In the genomic region with DNA sequence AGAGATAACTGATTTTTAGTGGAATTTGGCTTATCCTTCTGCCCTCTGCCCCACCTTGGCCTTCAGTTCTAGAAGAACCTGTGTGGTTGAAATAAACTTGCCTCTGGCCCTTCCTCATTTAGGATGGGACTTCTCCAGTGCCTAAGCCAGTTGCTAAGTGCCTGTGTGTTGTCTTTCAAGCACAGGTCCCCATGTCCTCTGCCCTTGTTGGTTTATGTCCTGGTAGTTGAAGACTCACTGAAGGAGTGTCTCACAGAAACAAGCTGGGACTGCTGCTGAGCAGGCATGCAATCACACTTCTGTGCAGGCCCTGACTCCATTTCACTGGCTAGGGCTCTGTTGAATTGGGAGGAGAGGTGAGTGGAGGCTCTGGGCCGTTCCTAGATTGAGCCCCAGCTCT, we compare ENCODE assay signal across 16 mouse cellular contexts. TPM values are rescaled to one million over a fixed set of nuclear protein-coding genes. Genes with fewer than 3 reads are reported as not detected.
A peak's percentile ranks its signal among the peaks of the same experiment; 100 is the strongest.
DNase-seq lines count a peak whose midpoint lies in the region; ATAC-seq and TF ChIP-seq lines count a peak whose summit lies in the region.
"Had no signal": no experiment of that assay in that cellular context is flagged by ENCODE, and none has a peak within 500 bp of the region (broad histone marks: within the 10 kb centered on the region; RNA-seq: fewer than 3 reads in every experiment).

No protein-coding gene starts in this region.

- no peak overlapping the region for H3K9ac ChIP-seq in embryonic facial prominence, embryonic 12.5 days
- H3K9ac ChIP-seq in liver, embryonic 12.5 days, result peak overlapping the region; percentile 14; the same call in 1 of the 2 replicates
- H3K9ac ChIP-seq in forebrain, embryonic 12.5 days, result no peak overlapping the region
- H3K9ac ChIP-seq: liver, embryonic 14.5 days; neural tube, embryonic 15.5 days had no signal

- H3K4me3 ChIP-seq in embryonic facial prominence, embryonic 12.5 days, result no peak overlapping the region
- H3K4me3 ChIP-seq in embryonic facial prominence, embryonic 10.5 days, result no peak overlapping the region
- no peak overlapping the region for H3K4me3 ChIP-seq in kidney, adult 2 months (ENCODE audit: insufficient read depth, low read depth, low read length)
- no peak overlapping the region for H3K4me3 ChIP-seq in liver, embryonic 12.5 days
- no peak overlapping the region for H3K4me3 ChIP-seq in forebrain, embryonic 12.5 days (replicated peaks)
- H3K4me3 ChIP-seq: erythroblast, embryonic 14.5 days; neural tube, embryonic 15.5 days had no signal

- no peak for DNase-seq in embryonic facial prominence, embryonic 10.5 days (ENCODE audit: low spot score)
- DNase-seq in kidney, adult 2 months, result peak; percentile 35
- DNase-seq in kidney, postnatal 25 days, result no peak
- DNase-seq in adipocyte (ENCODE audit: low spot score), result peak; percentile 73
- no peak for DNase-seq in spleen, postnatal 14 days (ENCODE audit: low spot score in 2 of 2)
- DNase-seq: cerebellum, postnatal 14 days; kidney, adult 18-20 months; right cerebral cortex, postnatal 14 days had no signal

- H3K4me2 ChIP-seq in embryonic facial prominence, embryonic 12.5 days (replicated peaks), result no peak overlapping the region; the same call in 1 of the 2 replicates
- no peak overlapping the region; the same call in 1 of the 2 replicates for H3K4me2 ChIP-seq in liver, embryonic 12.5 days
- H3K4me2 ChIP-seq in forebrain, embryonic 12.5 days, result no peak overlapping the region
- H3K4me2 ChIP-seq: neural tube, embryonic 15.5 days had no signal

- WGBS in embryonic facial prominence, embryonic 12.5 days, result 65% methylated on average over 1 of the region's 1 CpGs
- 79% methylated on average over 1 of the region's 1 CpGs for WGBS in embryonic facial prominence, embryonic 10.5 days
- 47% methylated on average over 1 of the region's 1 CpGs for WGBS in kidney, adult 2 months
- WGBS in liver, embryonic 12.5 days (ENCODE audit: insufficient replicate concordance), result 26% methylated on average over 1 of the region's 1 CpGs
- 65% methylated on average over 1 of the region's 1 CpGs for WGBS in forebrain, embryonic 12.5 days

- 0 out of 2 replicates have a peak overlapping the region, but pooled peaks have one; percentile 36 for H3K27ac ChIP-seq in embryonic facial prominence, embryonic 12.5 days
- H3K27ac ChIP-seq in embryonic facial prominence, embryonic 10.5 days (replicated peaks), result no peak overlapping the region; the same call in 1 of the 2 replicates
- peak overlapping the region; percentile 96 for H3K27ac ChIP-seq in kidney, adult 2 months (ENCODE audit: insufficient read depth, low read depth, low read length)
- peak overlapping the region; percentile 66 for H3K27ac ChIP-seq in liver, embryonic 12.5 days
- no peak overlapping the region for H3K27ac ChIP-seq in forebrain, embryonic 12.5 days
- H3K27ac ChIP-seq: liver, embryonic 14.5 days; neural tube, embryonic 15.5 days had no signal

- H3K36me3 ChIP-seq in embryonic facial prominence, embryonic 12.5 days, result no peaks in the 10 kb centered on the region
- no peaks in the 10 kb centered on the region for H3K36me3 ChIP-seq in embryonic facial prominence, embryonic 10.5 days (replicated peaks)
- H3K36me3 ChIP-seq in kidney, adult 2 months (ENCODE audit: control insufficient read depth, insufficient read depth, low read length), result no peaks in the 10 kb centered on the region
- no peaks in the 10 kb centered on the region for H3K36me3 ChIP-seq in liver, embryonic 12.5 days
- no peaks in the 10 kb centered on the region for H3K36me3 ChIP-seq in forebrain, embryonic 12.5 days (replicated peaks)
- H3K36me3 ChIP-seq: neural tube, embryonic 15.5 days had no signal

- no peaks in the 10 kb centered on the region for H3K9me3 ChIP-seq in embryonic facial prominence, embryonic 12.5 days
- no peaks in the 10 kb centered on the region for H3K9me3 ChIP-seq in embryonic facial prominence, embryonic 10.5 days
- no peaks in the 10 kb centered on the region for H3K9me3 ChIP-seq in liver, embryonic 12.5 days (replicated peaks)
- no peaks in the 10 kb centered on the region for H3K9me3 ChIP-seq in forebrain, embryonic 12.5 days
- H3K9me3 ChIP-seq: neural tube, embryonic 15.5 days had no signal

- ATAC-seq in embryonic facial prominence, embryonic 12.5 days (ENCODE audit: insufficient number of reproducible peaks, insufficient read depth, low FRiP score, low TSS enrichment), result no peak
- no peak for ATAC-seq in liver, embryonic 12.5 days
- no peak for ATAC-seq in forebrain, embryonic 12.5 days (ENCODE audit: low FRiP score)
- ATAC-seq: activated CD4-positive, CD25-positive, alpha-beta regulatory T cell, adult 4 months; midbrain, embryonic 16.5 days had no signal

- no peaks in the 10 kb centered on the region for H3K27me3 ChIP-seq in embryonic facial prominence, embryonic 12.5 days
- no peaks in the 10 kb centered on the region for H3K27me3 ChIP-seq in embryonic facial prominence, embryonic 10.5 days (replicated peaks; ENCODE audit: low read depth, poor library complexity, severe bottlenecking)
- H3K27me3 ChIP-seq in kidney, adult 2 months (replicated peaks; ENCODE audit: control insufficient read depth, insufficient read depth, low read length), result no peaks in the 10 kb centered on the region
- H3K27me3 ChIP-seq in liver, embryonic 12.5 days (replicated peaks), result no peaks in the 10 kb centered on the region
- no peaks in the 10 kb centered on the region for H3K27me3 ChIP-seq in forebrain, embryonic 12.5 days
- H3K27me3 ChIP-seq: neural tube, embryonic 15.5 days had no signal

- no peak for TF ChIP-seq CTCF in kidney, adult 2 months (conservative IDR thresholded peaks at IDR 0.05; ENCODE audit: insufficient read depth, insufficient read length, low read depth, low read length)

- TF ChIP-seq POLR2A in kidney, adult 2 months (IDR thresholded peaks at IDR 0.05; ENCODE audit: low read depth, low read length), result no peak

- peaks cover 38% of the 10 kb centered on the region for H3K4me1 ChIP-seq in embryonic facial prominence, embryonic 12.5 days
- peaks cover 46% of the 10 kb centered on the region for H3K4me1 ChIP-seq in embryonic facial prominence, embryonic 10.5 days
- peaks cover 46% of the 10 kb centered on the region for H3K4me1 ChIP-seq in kidney, adult 2 months (ENCODE audit: control insufficient read depth, insufficient read depth, low read length)
- H3K4me1 ChIP-seq in liver, embryonic 12.5 days, result peaks cover 57% of the 10 kb centered on the region
- H3K4me1 ChIP-seq in forebrain, embryonic 12.5 days, result 0 out of 2 replicates have a peak, but pooled peaks cover 6% of the 10 kb centered on the region

RNA-seq across cellular contexts. Expression of gene Ano6, which starts 46.9 kb away (rescaled TPM):
- 51.4 and 52.2 TPM in 2 replicates for polyA plus RNA-seq in embryonic facial prominence, embryonic 12.5 days (2016; fragmentation: Nextera tagmentation; extraction: Ambion mirVana)
- 40.5 and 41.6 TPM in 2 replicates for polyA plus RNA-seq in embryonic facial prominence, embryonic 10.5 days (2016; fragmentation: Nextera tagmentation; extraction: Ambion mirVana)
- 40.3 and 47.0 TPM in 2 replicates for polyA plus RNA-seq in kidney, adult 2 months (2012; rRNA removed)
- polyA plus RNA-seq in liver, embryonic 12.5 days (2016; fragmentation: Nextera tagmentation; extraction: Ambion mirVana), result 14.7 and 14.8 TPM in 2 replicates
- 34.6 and 36.3 TPM in 2 replicates for polyA plus RNA-seq in forebrain, embryonic 12.5 days (2016; fragmentation: Nextera tagmentation; extraction: Ambion mirVana)

Comparison
In these comparisons a context has a peak if more than half of its experiments do, and no peak if none do; other contexts are left out.
1. H3K27ac ChIP-seq: peak in embryonic facial prominence, embryonic 12.5 days (single experiment), kidney, adult 2 months (single experiment) and liver, embryonic 12.5 days (single experiment); none in embryonic facial prominence, embryonic 10.5 days (single experiment) and forebrain, embryonic 12.5 days (single experiment).
2. DNase-seq: peak in kidney, adult 2 months (single experiment) and adipocyte (single experiment); none in embryonic facial prominence, embryonic 10.5 days (single experiment), kidney, postnatal 25 days (0 of 2) and spleen, postnatal 14 days (0 of 2).